ENCODE assay signal across 17 mouse cellular contexts in genomic region chr3:146570148-146570782, GRCm38 (mm10). TPM values are rescaled to one million over a fixed set of nuclear protein-coding genes. Genes with fewer than 3 reads are reported as not detected.
"Had no signal": no experiment of that assay in that cellular context is flagged by ENCODE, and none has a peak within 500 bp of the region (broad histone marks: within the 10 kb centered on the region; RNA-seq: fewer than 3 reads in every experiment).

Gene Uox, plus strand, starts transcription at chr3:146570426.

- H3K36me3 ChIP-seq: limb, embryonic 10.5 days; midbrain, embryonic 10.5 days; neural tube, embryonic 15.5 days had no signal

- H3K4me3 ChIP-seq: layer of hippocampus, adult 2 months; limb, embryonic 10.5 days; midbrain, embryonic 10.5 days; myocyte; neural tube, embryonic 15.5 days had no signal

- H3K9ac ChIP-seq: lung, embryonic 14.5 days; neural tube, embryonic 15.5 days had no signal

- H3K9me3 ChIP-seq: limb, embryonic 10.5 days; midbrain, embryonic 10.5 days; neural tube, embryonic 15.5 days had no signal

- H3K27ac ChIP-seq: kidney, postnatal 0 days; layer of hippocampus, adult 2 months; limb, embryonic 10.5 days; midbrain, embryonic 10.5 days; neural tube, embryonic 15.5 days; stomach, postnatal 0 days had no signal

- H3K4me2 ChIP-seq: lung, embryonic 14.5 days; neural tube, embryonic 15.5 days had no signal

- H3K4me1 ChIP-seq: neural tube, embryonic 15.5 days had no signal

- H3K27me3 ChIP-seq: neural tube, embryonic 15.5 days had no signal

- DNase-seq: kidney, adult 9 months; kidney, postnatal 4 days; lung, embryonic 14.5 days; lung, postnatal 10 days; lung, postnatal 4 days; midbrain, embryonic 14.5 days; right cerebral cortex, adult 18-20 months; right cerebral cortex, postnatal 25 days had no signal

RNA-seq across cellular contexts. Expression of gene Uox, which starts in this region (rescaled TPM):
- total RNA-seq: megakaryocyte, adult 5-6 weeks had no signal
- polyA plus RNA-seq: limb, embryonic 10.5 days; lung, embryonic 14.5 days; midbrain, embryonic 10.5 days; midbrain, embryonic 14.5 days; myocyte; neural tube, embryonic 11.5 days; neural tube, embryonic 15.5 days had no signal
